17 mouse cellular contexts compared by ENCODE assay signal in genomic region chr9:57961226-57961625, GRCm38 (mm10). TPM values are rescaled to one million over a fixed set of nuclear protein-coding genes. Genes with fewer than 3 reads are reported as not detected.
DNase-seq lines count a peak whose midpoint lies in the region; ATAC-seq and TF ChIP-seq lines count a peak whose summit lies in the region.
"Had no signal": no experiment of that assay in that cellular context is flagged by ENCODE, and none has a peak within 500 bp of the region (broad histone marks: within the 10 kb centered on the region; RNA-seq: fewer than 3 reads in every experiment).

No protein-coding gene starts in this region.

- H3K36me3 ChIP-seq in hindbrain, embryonic 10.5 days, result peaks cover 33% of the 10 kb centered on the region
- H3K36me3 ChIP-seq in hindbrain, embryonic 11.5 days (ENCODE audit: control insufficient read depth, insufficient read depth, low read length), result no peaks in the 10 kb centered on the region
- H3K36me3 ChIP-seq in lung, embryonic 15.5 days, result no peaks in the 10 kb centered on the region
- H3K36me3 ChIP-seq: embryonic facial prominence, embryonic 15.5 days; liver, embryonic 15.5 days had no signal

- H3K27me3 ChIP-seq in hindbrain, embryonic 10.5 days (ENCODE audit: insufficient read depth, poor library complexity, severe bottlenecking), result no peaks in the 10 kb centered on the region; the same call in 1 of the 2 replicates
- no peaks in the 10 kb centered on the region for H3K27me3 ChIP-seq in hindbrain, embryonic 11.5 days (ENCODE audit: control insufficient read depth, insufficient read depth, low read length)
- no peaks in the 10 kb centered on the region for H3K27me3 ChIP-seq in lung, embryonic 15.5 days
- H3K27me3 ChIP-seq: embryonic facial prominence, embryonic 15.5 days; liver, embryonic 15.5 days had no signal

- H3K9ac ChIP-seq in hindbrain, embryonic 11.5 days (ENCODE audit: low read depth, low read length), result no peak overlapping the region
- no peak overlapping the region for H3K9ac ChIP-seq in lung, embryonic 15.5 days
- H3K9ac ChIP-seq: embryonic facial prominence, embryonic 15.5 days; liver, embryonic 15.5 days had no signal

- no peaks in the 10 kb centered on the region for H3K9me3 ChIP-seq in hindbrain, embryonic 10.5 days
- H3K9me3 ChIP-seq in hindbrain, embryonic 11.5 days (ENCODE audit: control insufficient read depth, low read length), result no peaks in the 10 kb centered on the region
- no peaks in the 10 kb centered on the region for H3K9me3 ChIP-seq in lung, embryonic 15.5 days
- H3K9me3 ChIP-seq: embryonic facial prominence, embryonic 15.5 days; liver, embryonic 15.5 days had no signal

- WGBS in hindbrain, embryonic 10.5 days, result 88% methylated on average over 15 of the region's 15 CpGs
- WGBS in hindbrain, embryonic 11.5 days, result 90% methylated on average over 15 of the region's 15 CpGs
- 90% methylated on average over 15 of the region's 15 CpGs for WGBS in lung, embryonic 15.5 days
- WGBS in lung, adult 2 months, result 85% methylated on average over 15 of the region's 15 CpGs

- no peak for TF ChIP-seq POLR2A in lung, adult 2 months (IDR thresholded peaks at IDR 0.05; ENCODE audit: borderline replicate concordance, extremely low read depth, low read depth, low read length)
- TF ChIP-seq POLR2A in cortical plate, adult 2 months (IDR thresholded peaks at IDR 0.05; ENCODE audit: extremely low read depth, insufficient read depth, low read length), result no peak

- peaks cover 36% of the 10 kb centered on the region for H3K4me1 ChIP-seq in hindbrain, embryonic 10.5 days (replicated peaks)
- no peaks in the 10 kb centered on the region for H3K4me1 ChIP-seq in hindbrain, embryonic 11.5 days (replicated peaks; ENCODE audit: control insufficient read depth, insufficient read depth, low read length)
- peaks cover 11% of the 10 kb centered on the region for H3K4me1 ChIP-seq in lung, embryonic 15.5 days
- peaks cover 8% of the 10 kb centered on the region for H3K4me1 ChIP-seq in lung, adult 2 months (ENCODE audit: control insufficient read depth, insufficient read depth, low read length)
- peaks cover 6% of the 10 kb centered on the region; the same call in 1 of the 2 replicates for H3K4me1 ChIP-seq in cortical plate, adult 2 months (ENCODE audit: control insufficient read depth, insufficient read depth, low read length)
- H3K4me1 ChIP-seq: embryonic facial prominence, embryonic 15.5 days; liver, embryonic 15.5 days had no signal

- ATAC-seq in hindbrain, embryonic 11.5 days (ENCODE audit: low FRiP score), result no peak
- ATAC-seq in lung, embryonic 15.5 days (ENCODE audit: borderline replicate concordance, extremely low read depth, low FRiP score, low TSS enrichment), result no peak
- ATAC-seq in activated CD4-positive, CD25-positive, alpha-beta regulatory T cell, adult 4 months, result no peak
- ATAC-seq: CD4-positive, CD25-positive, alpha-beta regulatory T cell, adult 4 months had no signal

- no peak overlapping the region for H3K4me2 ChIP-seq in hindbrain, embryonic 11.5 days (replicated peaks; ENCODE audit: low read depth, low read length)
- H3K4me2 ChIP-seq in lung, embryonic 15.5 days, result no peak overlapping the region
- H3K4me2 ChIP-seq: embryonic facial prominence, embryonic 15.5 days; liver, embryonic 15.5 days had no signal

- H3K4me3 ChIP-seq in hindbrain, embryonic 10.5 days, result no peak overlapping the region
- no peak overlapping the region for H3K4me3 ChIP-seq in hindbrain, embryonic 11.5 days (ENCODE audit: low read depth, low read length)
- no peak overlapping the region for H3K4me3 ChIP-seq in lung, embryonic 15.5 days
- no peak overlapping the region for H3K4me3 ChIP-seq in lung, adult 2 months (replicated peaks; ENCODE audit: extremely low read depth, low read depth, low read length)
- H3K4me3 ChIP-seq in cortical plate, adult 2 months (ENCODE audit: insufficient read depth, low read length), result no peak overlapping the region
- H3K4me3 ChIP-seq: embryonic facial prominence, embryonic 15.5 days; liver, embryonic 15.5 days had no signal

- no peak for TF ChIP-seq CTCF in lung, adult 2 months (IDR thresholded peaks at IDR 0.05; ENCODE audit: insufficient read depth, low read length)
- TF ChIP-seq CTCF in cortical plate, adult 2 months (IDR thresholded peaks at IDR 0.05; ENCODE audit: extremely low read depth, insufficient read depth, low read length), result no peak

- peak overlapping the region; percentile 36 for H3K27ac ChIP-seq in hindbrain, embryonic 10.5 days
- H3K27ac ChIP-seq in hindbrain, embryonic 11.5 days (ENCODE audit: low read depth, low read length), result no peak overlapping the region
- H3K27ac ChIP-seq in lung, embryonic 15.5 days, result 0 out of 2 replicates have a peak overlapping the region, but pooled peaks have one; percentile 24
- H3K27ac ChIP-seq in cortical plate, adult 2 months (ENCODE audit: insufficient read depth, low read length), result peak overlapping the region; percentile 41; the same call in 1 of the 2 replicates
- H3K27ac ChIP-seq: embryonic facial prominence, embryonic 15.5 days; liver, embryonic 15.5 days had no signal

- DNase-seq in cerebellum, adult 9-11 months, result peak; percentile 16
- DNase-seq in cerebellum, adult 8-10 months, result no peak
- no peak for DNase-seq in hindbrain, embryonic 10.5 days (ENCODE audit: low spot score)
- DNase-seq in hindbrain, embryonic 11.5 days (ENCODE audit: low spot score), result no peak
- no peak for DNase-seq in lung, adult 2 months
- DNase-seq: adrenal gland, postnatal 10 days; heart, postnatal 10 days; kidney, postnatal 14 days; spleen, adult 18-20 months; thymus, adult 18-20 months had no signal

RNA-seq across cellular contexts. Expression of gene Sema7a, which starts 21.3 kb away (rescaled TPM):
- 0.71 and 1.6 TPM in 2 replicates for polyA plus RNA-seq in hindbrain, embryonic 10.5 days (2016; fragmentation: Nextera tagmentation; extraction: Ambion mirVana)
- polyA plus RNA-seq in hindbrain, embryonic 11.5 days (2014; fragmentation: Nextera tagmentation; extraction: Ambion mirVana), result 2.0 and 3.6 TPM in 2 replicates
- 0.79 and 0.90 TPM in 2 replicates for polyA plus RNA-seq in lung, embryonic 15.5 days (2015; fragmentation: Nextera tagmentation; extraction: Ambion mirVana)
- 69.3 and 90.1 TPM in 2 replicates for polyA plus RNA-seq in lung, adult 2 months (2012; rRNA removed)
- polyA plus RNA-seq in cortical plate, adult 2 months (2012; rRNA removed), result 147 and 154 TPM in 2 replicates
- polyA plus RNA-seq in activated CD4-positive, CD25-positive, alpha-beta regulatory T cell, adult 4 months (2017; shearing (Covaris generic)), result under 1 TPM; 0.16 to 0.55 TPM
- polyA plus RNA-seq: CD4-positive, CD25-positive, alpha-beta regulatory T cell, adult 4 months; liver, embryonic 15.5 days had no signal

RNA-seq across cellular contexts. Expression of gene Cyp11a1, which starts 45.0 kb away (rescaled TPM):
- not detected in 2 replicates for polyA plus RNA-seq in hindbrain, embryonic 10.5 days (2016; fragmentation: Nextera tagmentation; extraction: Ambion mirVana)
- polyA plus RNA-seq in hindbrain, embryonic 11.5 days (2014; fragmentation: Nextera tagmentation; extraction: Ambion mirVana), result not detected in 2 replicates
- polyA plus RNA-seq in lung, embryonic 15.5 days (2015; fragmentation: Nextera tagmentation; extraction: Ambion mirVana), result 0.95 and 1.0 TPM in 2 replicates
- 0.15 and 0.28 TPM in 2 replicates for polyA plus RNA-seq in lung, adult 2 months (2012; rRNA removed)
- polyA plus RNA-seq in cortical plate, adult 2 months (2012; rRNA removed), result 8.3 and 9.0 TPM in 2 replicates
- polyA plus RNA-seq in activated CD4-positive, CD25-positive, alpha-beta regulatory T cell, adult 4 months (2017; shearing (Covaris generic)), result not detected
- polyA plus RNA-seq: CD4-positive, CD25-positive, alpha-beta regulatory T cell, adult 4 months; forebrain, embryonic 11.5 days had no signal

RNA-seq across cellular contexts. Expression of gene Ubl7, which starts 50.4 kb away (rescaled TPM):
- polyA plus RNA-seq in hindbrain, embryonic 10.5 days (2016; fragmentation: Nextera tagmentation; extraction: Ambion mirVana), result 118 and 143 TPM in 2 replicates
- polyA plus RNA-seq in hindbrain, embryonic 11.5 days (2014; fragmentation: Nextera tagmentation; extraction: Ambion mirVana), result 121 and 122 TPM in 2 replicates
- polyA plus RNA-seq in lung, embryonic 15.5 days (2015; fragmentation: Nextera tagmentation; extraction: Ambion mirVana), result 105 and 112 TPM in 2 replicates
- 131 and 138 TPM in 2 replicates for polyA plus RNA-seq in lung, adult 2 months (2012; rRNA removed)
- polyA plus RNA-seq in cortical plate, adult 2 months (2012; rRNA removed), result 144 and 145 TPM in 2 replicates
- polyA plus RNA-seq in activated CD4-positive, CD25-positive, alpha-beta regulatory T cell, adult 4 months (2017; shearing (Covaris generic)), result 100 to 1,000 TPM; 119 to 137 TPM

Comparison
In these comparisons a context has a peak if more than half of its experiments do, and no peak if none do; other contexts are left out.
1. RNA of gene Sema7a, which starts 21.3 kb away (polyA plus RNA-seq): 147 to 154 TPM in cortical plate, adult 2 months and 69.3 to 90.1 TPM in lung, adult 2 months; 2.0 to 3.6 TPM in hindbrain, embryonic 11.5 days, 0.71 to 1.6 TPM in hindbrain, embryonic 10.5 days, 0.79 to 0.90 TPM in lung, embryonic 15.5 days and 0.16 to 0.55 TPM in activated CD4-positive, CD25-positive, alpha-beta regulatory T cell, adult 4 months; every median in the first group is over 10 times any median in the second.